Mouse (Mus musculus): Measurements from ENCODE around the gene Ranbp2. TPM values are rescaled to one million over a fixed set of nuclear protein-coding genes. Genes with fewer than 3 reads are reported as not detected.
"Not testable (repeated sequence)": the region's sequence is repeated elsewhere in the genome, so short reads cannot be mapped to it uniquely, and the experiment has no call there.

The Ranbp2 gene
- total RNA-seq, 2 experiments from 2014 or later = 45.3 to 45.6 TPM

- DNase-seq = no peak
- intact Hi-C loops (cut with DNase I; ENCODE audit: low total_unique reads) = loop anchor here (10.0 kb wide), 1 partner anchor 196 kb away; no protein-coding TSS in a partner anchor
These were observed 44.3 kb downstream of the Ranbp2 start for GRCm38 (mm10) chr10:58491031-58491430.

GRCm38 (mm10) chr10:58495637-58496036 lies 48.9 kb downstream of the Ranbp2 start:
- no peak for DNase-seq
- intact Hi-C loops (cut with DNase I; ENCODE audit: low total_unique reads) = loop anchor here (10.0 kb wide), 1 partner anchor 201 kb away; no protein-coding TSS in a partner anchor

- intact Hi-C loops (cut with DNase I; ENCODE audit: low total_unique reads) = loop anchor here (10.0 kb wide), 1 partner anchor 202 kb away; no protein-coding TSS in a partner anchor
These were observed 50.0 kb downstream of the Ranbp2 start for GRCm38 (mm10) chr10:58496732-58497131.

DNA sequence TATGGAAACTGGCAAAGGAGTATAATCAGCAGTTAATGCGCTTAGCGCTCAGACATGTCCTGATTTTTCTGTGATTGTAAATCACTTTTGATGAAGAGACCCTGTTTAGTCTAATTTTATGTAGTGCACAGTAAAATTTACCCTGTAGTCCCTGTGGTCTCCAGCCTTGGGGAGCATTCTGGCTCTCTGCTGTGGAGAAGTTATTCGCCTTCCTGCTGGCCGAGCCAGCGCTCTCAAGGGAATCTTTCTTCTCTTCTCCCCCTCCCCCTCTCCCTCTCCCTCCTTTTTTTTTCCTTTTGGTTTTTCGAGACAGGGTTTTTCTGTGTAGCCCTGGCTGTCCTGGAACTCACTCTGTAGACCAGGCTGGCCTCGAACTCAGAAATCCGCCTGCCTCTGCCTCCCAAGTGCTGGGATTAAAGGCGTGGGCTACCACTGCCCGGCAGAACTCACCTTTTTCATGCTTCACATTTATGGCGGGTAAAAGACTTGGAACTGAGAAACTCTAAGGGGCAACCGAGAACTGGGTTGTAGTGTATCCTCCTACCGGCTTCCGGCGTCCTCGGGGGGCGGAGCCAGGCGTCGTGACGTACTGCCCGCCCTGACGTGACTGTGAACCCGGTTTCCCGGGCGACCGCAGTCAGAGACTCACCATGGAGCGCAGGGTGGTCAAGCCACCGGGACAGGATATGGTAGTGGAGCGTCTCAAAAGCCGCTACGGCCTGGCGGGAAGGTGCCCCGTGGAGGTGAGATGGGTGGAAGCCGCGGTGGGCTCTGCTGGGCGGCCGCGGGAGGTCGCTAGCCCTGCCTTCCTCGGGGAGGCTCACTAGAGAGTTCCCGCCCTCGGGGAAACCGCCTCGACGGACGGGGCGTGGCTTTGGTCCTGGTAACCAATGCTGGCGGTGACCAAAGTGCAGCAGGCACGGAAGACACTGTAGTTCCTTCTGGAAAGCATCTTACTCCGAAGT lies 50.9 kb downstream of the Ranbp2 start, which contains the start of gene Ccdc138:
TSS of gene Ccdc138 (plus strand) at position 629 of the 965 bp plus-strand sequence.
- intact Hi-C loops (cut with DNase I; ENCODE audit: low total_unique reads) = loop anchor here (10.0 kb wide), 1 partner anchor 203 kb away; no protein-coding TSS in a partner anchor
- DNase-seq = peak; percentile 91

More at GRCm38 (mm10) chr10:58496732-58497131, 50.0 kb downstream of the Ranbp2 start:
- DNase-seq = no peak

DNA sequence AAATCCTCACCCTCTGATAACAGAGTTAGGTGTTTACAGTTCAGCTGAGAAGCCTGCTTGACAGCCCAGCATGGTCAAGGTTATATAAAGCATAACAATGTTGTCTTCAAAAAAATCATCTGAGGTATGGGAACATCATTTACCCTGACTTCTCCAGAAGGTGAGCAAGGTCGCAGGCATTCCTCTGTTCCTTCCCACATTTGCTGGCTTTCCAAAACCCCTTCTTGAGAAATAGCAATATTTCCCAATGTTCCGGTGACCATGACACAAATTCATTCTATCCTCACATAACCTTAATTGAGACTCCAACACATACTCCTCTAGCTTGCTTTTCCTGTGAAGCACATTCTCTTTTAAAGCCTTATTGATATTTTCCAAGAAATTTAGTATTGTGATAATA lies 51.8 kb downstream of the Ranbp2 start:
- intact Hi-C loops (cut with DNase I; ENCODE audit: low total_unique reads) = loop anchor here (10.0 kb wide), 1 partner anchor 204 kb away; no protein-coding TSS in a partner anchor
- no peak for DNase-seq

GRCm38 (mm10) chr10:58529358-58529757 lies 82.6 kb downstream of the Ranbp2 start:
- intact Hi-C loops (cut with DNase I; ENCODE audit: low total_unique reads) = no loop called here
- DNase-seq = no peak

DNA sequence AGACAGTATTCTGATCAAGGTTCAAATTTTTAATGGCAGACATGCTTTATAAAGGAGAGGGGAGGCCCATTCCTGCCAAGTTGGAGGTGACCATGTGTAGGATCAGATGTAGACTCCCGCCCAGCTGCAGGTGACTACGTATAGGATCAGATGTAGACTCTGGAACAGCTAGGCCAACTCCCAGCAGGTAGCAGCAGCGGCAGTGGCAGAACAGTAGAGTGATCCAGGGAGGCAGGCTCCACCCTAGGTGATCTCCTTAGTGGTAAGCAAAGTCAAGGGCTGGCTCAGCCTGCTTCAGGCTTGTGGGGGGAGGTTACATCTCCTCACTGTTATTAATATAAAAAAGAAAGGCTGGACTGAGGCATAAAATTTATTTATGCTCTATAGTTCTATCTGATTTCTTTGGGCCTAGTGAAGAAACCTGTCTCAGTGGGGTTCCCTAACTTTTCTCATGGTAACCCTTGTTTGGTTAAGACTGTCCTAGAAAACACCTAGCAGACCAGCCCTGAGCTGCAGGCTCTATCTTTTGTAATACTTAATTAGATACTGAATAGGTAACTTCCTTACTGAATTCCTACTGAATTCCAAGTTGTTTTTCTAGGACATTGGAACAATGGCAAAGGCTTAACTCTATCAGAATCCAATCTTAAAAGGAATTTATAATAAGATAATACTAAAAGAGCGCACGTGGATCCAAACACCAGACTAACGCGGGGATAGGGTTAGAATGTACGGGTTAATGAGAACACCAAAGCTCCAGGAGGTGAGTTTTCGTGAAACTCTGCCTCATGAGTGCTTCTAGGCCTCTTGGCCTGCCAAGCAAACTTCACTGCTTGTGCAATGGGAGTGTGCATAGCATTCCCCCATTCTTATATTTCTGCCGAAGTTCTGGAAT lies 84.4 kb downstream of the Ranbp2 start:
- intact Hi-C loops (cut with DNase I; ENCODE audit: low total_unique reads) = no loop called here
- no peak for DNase-seq

- no peak for DNase-seq
- intact Hi-C loops (cut with DNase I; ENCODE audit: low total_unique reads) = no loop called here
These were observed 85.5 kb downstream of the Ranbp2 start for GRCm38 (mm10) chr10:58532177-58532576.

- intact Hi-C loops (cut with DNase I; ENCODE audit: low total_unique reads); DNase-seq: not testable (repeated sequence)
These were observed 89.6 kb downstream of the Ranbp2 start for GRCm38 (mm10) chr10:58536276-58536675.

DNA sequence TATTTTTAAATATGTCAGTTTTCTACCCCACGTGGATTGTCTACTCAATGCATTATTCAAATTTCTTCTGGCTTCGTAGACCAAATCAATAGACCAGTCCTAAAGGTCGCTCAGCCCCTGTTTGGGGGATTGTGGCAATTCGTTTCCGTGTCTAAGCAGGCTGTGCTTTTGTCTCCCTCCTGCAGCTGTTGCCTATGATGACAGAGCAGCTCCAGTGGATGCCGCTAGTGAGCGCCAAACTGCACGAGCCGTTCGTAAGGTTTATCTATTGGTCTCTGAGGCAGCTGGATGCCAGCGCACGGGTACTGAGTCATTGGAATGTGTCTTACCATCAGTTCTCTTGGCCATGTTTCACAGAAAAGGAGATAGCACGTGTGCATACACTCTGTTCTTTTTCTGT lies 93.9 kb downstream of the Ranbp2 start:
- intact Hi-C loops (cut with DNase I; ENCODE audit: low total_unique reads) = no loop called here
- DNase-seq = no peak

Other genes starting within 250 kb of the Ranbp2 start
- not detected for gene AW822073, start 222.0 kb upstream of the Ranbp2 start, total RNA-seq (2021)
- not detected for gene Duxf3, start 214.2 kb upstream of the Ranbp2 start, total RNA-seq (2021)
- not detected for gene Gm4981, start 210.2 kb upstream of the Ranbp2 start, total RNA-seq (2021)
- gene Gcc2, start 191.4 kb upstream of the Ranbp2 start, total RNA-seq (2021) = 10 to 100 TPM; 13.9 to 14.3 TPM
- gene Lims1, start 123.5 kb upstream of the Ranbp2 start, total RNA-seq (2021) = 10 to 100 TPM; 48.4 to 70.7 TPM
- under 1 TPM; 0.35 to 0.74 TPM for gene Ccdc138, start 51.0 kb downstream of the Ranbp2 start, total RNA-seq (2021)
- gene Edar, start 228.7 kb downstream of the Ranbp2 start, total RNA-seq (2021) = under 1 TPM; 0.33 to 0.35 TPM